ENCODE assay signal across 20 mouse cellular contexts in genomic region chr1:88434057-88434456, GRCm38 (mm10). TPM values are rescaled to one million over a fixed set of nuclear protein-coding genes. Genes with fewer than 3 reads are reported as not detected.
DNase-seq lines count a peak whose midpoint lies in the region; ATAC-seq and TF ChIP-seq lines count a peak whose summit lies in the region.
"Had no signal": no experiment of that assay in that cellular context is flagged by ENCODE, and none has a peak within 500 bp of the region (broad histone marks: within the 10 kb centered on the region; RNA-seq: fewer than 3 reads in every experiment).

No protein-coding gene starts in this region.

- peak; percentile 29 for TF ChIP-seq RAD21 in MEL (IDR thresholded peaks at IDR 0.05; ENCODE audit: low read depth, low read length)

- H3K27ac ChIP-seq in kidney, adult 2 months (ENCODE audit: insufficient read depth, low read depth, low read length) = no peak overlapping the region
- H3K27ac ChIP-seq in lung, postnatal 0 days (ENCODE audit: low read length) = no peak overlapping the region
- no peak overlapping the region for H3K27ac ChIP-seq in MEL (ENCODE audit: control insufficient read depth, low read depth, low read length)
- H3K27ac ChIP-seq: embryonic facial prominence, embryonic 13.5 days; limb, embryonic 12.5 days; macrophage; neural tube, embryonic 12.5 days had no signal

- no peak for DNase-seq in kidney, adult 2 months
- no peak for DNase-seq in kidney, adult 9 months
- DNase-seq in lung, postnatal 0 days (ENCODE audit: low spot score) = peak; percentile 23
- DNase-seq in lung, postnatal 14 days = no peak
- DNase-seq in MEL (ENCODE audit: low read depth, low spot score) = peak; percentile 15
- DNase-seq in induced T-regulatory cell, adult 2 months (ENCODE audit: low read depth) = peak; percentile 36
- DNase-seq in adrenal gland, postnatal 36 days = no peak
- DNase-seq in frontal cortex, postnatal 10 days (ENCODE audit: low spot score in 2 of 2) = no peak
- DNase-seq: cerebellum, adult 9-10 months; heart, adult 18-20 months; heart, postnatal 36 days; kidney, postnatal 4 days; midbrain, embryonic 14.5 days had no signal

- H3K4me2 ChIP-seq in lung, postnatal 0 days (replicated peaks; ENCODE audit: low read depth, low read length) = no peak overlapping the region
- H3K4me2 ChIP-seq: embryonic facial prominence, embryonic 13.5 days; limb, embryonic 12.5 days; neural tube, embryonic 12.5 days had no signal

- no peaks in the 10 kb centered on the region for H3K4me1 ChIP-seq in kidney, adult 2 months (ENCODE audit: control insufficient read depth, insufficient read depth, low read length)
- H3K4me1 ChIP-seq in lung, postnatal 0 days (ENCODE audit: insufficient read depth, low read depth, low read length) = no peaks in the 10 kb centered on the region; the same call in 1 of the 2 replicates
- 0 out of 4 replicates have a peak, but pooled peaks cover 0 to 3% of the 10 kb centered on the region in 2 experiments for H3K4me1 ChIP-seq in MEL (ENCODE audit: control insufficient read depth in 1 of 2, insufficient read depth in 2 of 2, low read length in 2 of 2)

- no peak for ATAC-seq in lung, postnatal 0 days

- TF ChIP-seq EP300 in lung, postnatal 0 days (IDR thresholded peaks at IDR 0.05) = no peak
- no peak for TF ChIP-seq EP300 in MEL (IDR thresholded peaks at IDR 0.05; ENCODE audit: low read depth in 1 of 2, low read length in 2 of 2)

- H3K79me2 ChIP-seq in MEL (ENCODE audit: control insufficient read depth, insufficient read depth, low read length, poor library complexity) = no peaks in the 10 kb centered on the region

- no peaks in the 10 kb centered on the region for H3K27me3 ChIP-seq in kidney, adult 2 months (replicated peaks; ENCODE audit: control insufficient read depth, insufficient read depth, low read length)
- no peaks in the 10 kb centered on the region for H3K27me3 ChIP-seq in lung, postnatal 0 days (replicated peaks; ENCODE audit: insufficient read depth, low read length)
- H3K27me3 ChIP-seq in MEL (ENCODE audit: control insufficient read depth in 1 of 2, insufficient read depth in 2 of 2, low read length in 2 of 2) = no peaks in the 10 kb centered on the region
- H3K27me3 ChIP-seq: embryonic facial prominence, embryonic 13.5 days; limb, embryonic 12.5 days; neural tube, embryonic 12.5 days had no signal

- TF ChIP-seq POLR2A in kidney, adult 2 months (IDR thresholded peaks at IDR 0.05; ENCODE audit: low read depth, low read length) = no peak
- TF ChIP-seq POLR2A in MEL (IDR thresholded peaks at IDR 0.05; ENCODE audit: control insufficient read depth in 1 of 2, insufficient read depth in 1 of 2, low read depth in 1 of 2, low read length in 2 of 2, poor library complexity in 1 of 2) = no peak

- no peak overlapping the region for H3K4me3 ChIP-seq in kidney, adult 2 months (ENCODE audit: insufficient read depth, low read depth, low read length)
- H3K4me3 ChIP-seq in lung, postnatal 0 days (ENCODE audit: low read depth, low read length) = no peak overlapping the region
- H3K4me3 ChIP-seq in MEL (ENCODE audit: control insufficient read depth in 1 of 2, insufficient read depth in 1 of 2, low read depth in 2 of 2, low read length in 2 of 2) = no peak overlapping the region
- H3K4me3 ChIP-seq: embryonic facial prominence, embryonic 13.5 days; limb, embryonic 12.5 days; neural tube, embryonic 12.5 days had no signal

- no peak overlapping the region for H3K9ac ChIP-seq in lung, postnatal 0 days (replicated peaks; ENCODE audit: low read depth)
- H3K9ac ChIP-seq in MEL (ENCODE audit: control insufficient read depth, low read depth, low read length, poor library complexity, severe bottlenecking) = no peak overlapping the region
- H3K9ac ChIP-seq: embryonic facial prominence, embryonic 13.5 days; limb, embryonic 12.5 days; neural tube, embryonic 12.5 days had no signal

- peak; percentile 31; the same call in 1 of the 2 replicates for TF ChIP-seq CTCF in kidney, adult 2 months (conservative IDR thresholded peaks at IDR 0.05; ENCODE audit: insufficient read depth, insufficient read length, low read depth, low read length)
- peak; percentile 58 for TF ChIP-seq CTCF in lung, postnatal 0 days (IDR thresholded peaks at IDR 0.05)
- TF ChIP-seq CTCF in MEL (IDR thresholded peaks at IDR 0.05 in 2 of 3, conservative IDR thresholded peaks at IDR 0.05 in 1 of 3; ENCODE audit: control insufficient read depth in 1 of 3, insufficient read depth in 1 of 3, low read depth in 2 of 3, low read length in 3 of 3, poor library complexity in 1 of 3, severe bottlenecking in 1 of 3) = peak in 2 of 3 experiments; percentile 37 to 41; a peak in 5 of 6 replicates

- H3K36me3 ChIP-seq in kidney, adult 2 months (ENCODE audit: control insufficient read depth, insufficient read depth, low read length) = no peaks in the 10 kb centered on the region
- H3K36me3 ChIP-seq in lung, postnatal 0 days (ENCODE audit: insufficient read depth, low read length) = no peaks in the 10 kb centered on the region
- H3K36me3 ChIP-seq in MEL (ENCODE audit: control insufficient read depth in 1 of 2, insufficient read depth in 2 of 2, low read length in 2 of 2) = no peaks in the 10 kb centered on the region
- H3K36me3 ChIP-seq: embryonic facial prominence, embryonic 13.5 days; G1E; limb, embryonic 12.5 days; neural tube, embryonic 12.5 days had no signal

- H3K9me3 ChIP-seq in lung, postnatal 0 days (ENCODE audit: low read length) = no peaks in the 10 kb centered on the region
- no peaks in the 10 kb centered on the region for H3K9me3 ChIP-seq in MEL (replicated peaks; ENCODE audit: insufficient read depth, low read length)
- H3K9me3 ChIP-seq: embryonic facial prominence, embryonic 13.5 days; G1E; limb, embryonic 12.5 days; neural tube, embryonic 12.5 days had no signal

- 76% methylated on average over 4 of the region's 4 CpGs for WGBS in kidney, adult 2 months
- WGBS in lung, postnatal 0 days = 68% methylated on average over 4 of the region's 4 CpGs

TF ChIP-seq in MEL, 35 proteins besides CTCF, POLR2A, EP300 and RAD21:
- TF ChIP-seq SMC3 (IDR thresholded peaks at IDR 0.05; ENCODE audit: low read depth, low read length) = peak; percentile 33; the same call in 1 of the 2 replicates
- TF ChIP-seq BHLHE40 (IDR thresholded peaks at IDR 0.05; ENCODE audit: borderline replicate concordance, low read depth, low read length) = no peak

RNA-seq across cellular contexts. Expression of gene Spp2, which starts 27.3 kb away (rescaled TPM):
- 1,106 and 1,181 TPM in 2 replicates for polyA plus RNA-seq in kidney, adult 2 months (2012; rRNA removed)
- not detected in 2 replicates for polyA plus RNA-seq in lung, postnatal 0 days (2015; fragmentation: Nextera tagmentation; extraction: Ambion mirVana)
- total RNA-seq in MEL (2012; rRNA removed) = not detected in 2 replicates
- polyA plus RNA-seq in MEL (2012; ENCODE audit: insufficient read depth in 1 of 2, insufficient read length in 2 of 2, low read depth in 1 of 2, low replicate concordance in 2 of 2, missing spikeins in 1 of 2) = not detected
- not detected for total RNA-seq in adrenal gland, postnatal 36 days (2021)
- total RNA-seq: G1E; gastrocnemius, adult 18-20 months; heart, adult 18-20 months; heart, postnatal 36 days had no signal
- polyA plus RNA-seq: embryonic facial prominence, embryonic 13.5 days; forebrain, embryonic 11.5 days; G1E; limb, embryonic 12.5 days; macrophage; neural tube, embryonic 12.5 days had no signal

Comparison
In these comparisons a context has a peak if more than half of its experiments do, and no peak if none do; other contexts are left out.
1. DNase-seq: peak in lung, postnatal 0 days (single experiment), MEL (single experiment) and induced T-regulatory cell, adult 2 months (single experiment); none in kidney, adult 2 months (single experiment), kidney, adult 9 months (single experiment), lung, postnatal 14 days (single experiment), adrenal gland, postnatal 36 days (0 of 2) and frontal cortex, postnatal 10 days (0 of 2).
2. RNA of gene Spp2, which starts 27.3 kb away (polyA plus RNA-seq): 1,106 to 1,181 TPM in kidney, adult 2 months; not detected in lung, postnatal 0 days and not detected in MEL; every median in the first group is over 1,000 times any median in the second.
3. Peak in every context shown above with its lines, with median percentiles within 50 percentile points of each other: CTCF ChIP-seq.